Mouse (Mus musculus): ENCODE measurements around the gene Msh5. TPM values are rescaled to one million over a fixed set of nuclear protein-coding genes. Genes with fewer than 3 reads are reported as not detected.

Msh5 gene
- polyA plus RNA-seq, 1 experiment from 2014 or later, result 4.1 TPM

DNA sequence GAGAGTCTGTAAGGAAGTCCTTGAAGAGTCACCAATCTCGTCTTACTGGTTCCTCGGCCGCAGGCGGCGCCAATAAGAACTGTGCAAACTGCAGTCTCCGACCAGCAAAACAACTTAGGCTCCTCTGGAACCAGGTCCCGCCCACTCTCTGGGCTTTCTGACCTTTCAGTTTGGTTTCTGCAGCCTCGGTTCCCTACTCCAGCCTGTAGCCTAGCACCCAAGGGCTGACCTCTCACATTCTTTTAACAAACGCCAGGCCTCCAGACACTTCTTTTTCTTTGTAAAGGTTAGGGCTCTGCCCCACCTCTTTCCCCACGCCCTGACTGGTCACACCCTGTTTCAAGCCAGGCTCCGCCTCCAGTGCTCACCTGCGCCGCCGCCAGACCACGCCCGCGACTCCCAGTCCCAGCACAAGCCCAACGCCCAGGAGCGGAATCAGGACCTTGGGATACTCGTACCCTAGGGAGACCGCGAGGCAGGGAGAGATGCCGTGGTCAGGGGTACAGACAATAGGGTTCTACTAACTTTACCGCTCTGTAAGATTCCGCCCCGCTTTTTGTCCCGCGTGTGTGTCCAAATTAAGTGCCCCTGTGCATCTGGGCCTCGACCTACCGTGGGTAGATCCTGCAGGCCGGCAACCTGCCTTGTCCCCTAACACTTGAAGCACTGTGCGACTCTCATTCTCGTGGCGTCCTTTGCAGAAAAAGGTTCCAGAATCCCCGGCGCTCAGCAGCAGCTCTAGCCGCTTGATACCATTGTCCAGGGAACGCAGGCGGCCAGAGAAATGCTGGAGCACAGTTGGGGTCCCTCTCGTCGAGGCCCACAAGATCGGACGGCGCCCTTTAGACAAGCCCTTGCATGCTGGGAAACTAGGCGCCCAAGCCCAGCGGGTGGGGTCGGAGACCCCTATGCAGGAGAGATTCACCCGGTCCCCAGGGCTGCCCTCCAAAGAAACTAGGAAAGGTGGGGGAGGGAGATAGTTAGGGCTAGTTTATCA lies 18.7 kb upstream of the Msh5 start, which contains the start of gene Ly6g6c:
TSS of gene Ly6g6c (plus strand) at position 438 of the 997 bp plus-strand sequence.
- Histone ChIP-seq H3K36me3 (peaks cover 27% of the 10 kb centered on the region), H3K27ac (no peak within 1 kb of the TSS), H3K4me2 (replicated peaks) (peak within 1 kb of the TSS; percentile 61), H3K27me3 (replicated peaks) (peaks cover 26% of the 10 kb centered on the region), H3K4me3 (peak within 1 kb of the TSS; percentile 26), H3K9me3 (no peaks in the 10 kb centered on the region), H3K9ac (peak within 1 kb of the TSS; percentile 40; the same call in 1 of the 2 replicates), H3K4me1 (peaks cover 24% of the 10 kb centered on the region)
- WGBS, result 2% methylated on average over 48 of the region's 48 CpGs
- ATAC-seq (ENCODE audit: low FRiP score, low read depth), result no peak

DNA sequence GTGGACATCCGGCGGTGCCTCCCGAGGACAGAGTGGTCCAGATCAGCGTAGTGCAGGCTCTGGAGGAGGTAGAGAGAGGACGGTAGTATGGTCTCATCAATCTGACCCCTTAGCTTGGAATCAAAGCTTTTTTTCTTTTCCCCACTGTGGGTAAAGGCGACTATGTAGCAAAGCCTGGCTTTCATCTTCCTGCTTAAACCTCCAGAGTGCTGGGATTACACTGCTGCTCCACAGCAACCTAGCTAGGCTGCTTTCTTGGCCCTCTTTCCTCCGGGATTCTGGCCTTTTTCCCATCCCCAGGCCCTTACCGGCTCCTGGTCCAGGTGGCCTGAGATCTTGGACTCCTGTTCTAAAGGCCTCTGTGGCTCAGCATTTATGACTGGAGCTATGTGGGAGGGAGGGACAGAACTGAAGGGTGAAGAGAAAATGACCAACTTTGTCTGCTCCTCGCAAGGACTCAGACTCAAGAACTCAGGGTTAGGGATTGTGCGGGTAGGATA lies 17.9 kb upstream of the Msh5 start:
- peak overlapping the region; percentile 61 for H3K4me2 ChIP-seq (replicated peaks)
- H3K4me3 ChIP-seq, result peak overlapping the region; percentile 26; the same call in 1 of the 2 replicates
- H3K36me3 ChIP-seq, result peaks cover 27% of the 10 kb centered on the region
- no peak overlapping the region for H3K27ac ChIP-seq
- WGBS, result 32% methylated on average over 10 of the region's 10 CpGs
- peaks cover 31% of the 10 kb centered on the region for H3K4me1 ChIP-seq
- no peak for ATAC-seq (ENCODE audit: low FRiP score, low read depth)
- no peaks in the 10 kb centered on the region for H3K9me3 ChIP-seq
- no peak overlapping the region for H3K9ac ChIP-seq
- H3K27me3 ChIP-seq (replicated peaks), result peaks cover 26% of the 10 kb centered on the region

DNA sequence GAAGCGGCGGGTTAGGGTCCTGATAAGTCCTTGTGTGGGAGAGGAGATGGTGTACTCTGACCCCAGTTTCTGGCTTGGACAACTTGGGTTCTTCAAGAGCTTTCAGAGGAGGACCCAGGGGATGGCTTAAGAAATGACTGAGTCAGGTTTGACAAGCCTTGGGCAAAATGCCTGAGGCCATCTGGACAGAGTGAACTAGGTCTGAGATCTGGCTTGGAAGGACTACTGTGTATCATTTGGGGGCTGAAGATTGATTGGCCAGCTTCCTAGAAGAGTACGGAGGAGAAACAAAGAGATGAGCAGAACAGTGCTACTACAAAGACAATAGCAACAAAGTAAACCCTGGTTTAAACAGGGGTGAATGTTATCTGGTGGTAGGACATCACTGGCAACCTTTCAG lies 16.9 kb upstream of the Msh5 start:
- 82% methylated on average over 3 of the region's 3 CpGs for WGBS
- peaks cover 34% of the 10 kb centered on the region for H3K4me1 ChIP-seq
- no peak for ATAC-seq (ENCODE audit: low FRiP score, low read depth)
- no peak overlapping the region for H3K27ac ChIP-seq
- peaks cover 27% of the 10 kb centered on the region for H3K36me3 ChIP-seq
- no peaks in the 10 kb centered on the region for H3K9me3 ChIP-seq
- no peak overlapping the region for H3K9ac ChIP-seq
- no peak overlapping the region for H3K4me3 ChIP-seq
- H3K4me2 ChIP-seq (replicated peaks), result no peak overlapping the region
- H3K27me3 ChIP-seq (replicated peaks), result peaks cover 26% of the 10 kb centered on the region

DNA sequence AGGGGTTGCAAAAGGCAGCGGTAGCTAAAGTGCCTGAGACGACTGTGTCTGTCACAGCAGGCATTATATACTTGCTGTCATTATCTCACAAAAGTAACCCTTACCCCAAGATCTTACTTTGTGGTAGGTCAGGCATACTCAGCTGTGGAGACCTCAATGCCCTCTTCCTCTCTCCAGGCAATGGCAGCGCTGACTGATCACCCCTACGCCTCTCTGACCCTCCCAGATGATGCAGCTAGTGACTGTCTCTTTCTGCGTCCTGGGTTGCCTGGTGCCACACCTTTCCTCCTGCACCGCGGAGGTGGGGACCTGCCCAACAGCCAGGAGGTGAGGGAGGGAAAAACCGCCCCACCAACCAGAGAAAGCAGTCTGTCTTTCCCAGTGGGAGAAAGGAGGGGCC lies 14.8 kb upstream of the Msh5 start:
- H3K4me2 ChIP-seq (replicated peaks), result peak overlapping the region; percentile 94
- peaks cover 35% of the 10 kb centered on the region for H3K36me3 ChIP-seq
- H3K4me3 ChIP-seq, result no peak overlapping the region
- no peak overlapping the region; the same call in 1 of the 2 replicates for H3K9ac ChIP-seq
- ATAC-seq (ENCODE audit: low FRiP score, low read depth), result no peak
- H3K27me3 ChIP-seq (replicated peaks), result peaks cover 16% of the 10 kb centered on the region
- no peaks in the 10 kb centered on the region for H3K9me3 ChIP-seq
- no peak overlapping the region for H3K27ac ChIP-seq
- peaks cover 37% of the 10 kb centered on the region for H3K4me1 ChIP-seq
- WGBS, result 85% methylated on average over 8 of the region's 8 CpGs

DNA sequence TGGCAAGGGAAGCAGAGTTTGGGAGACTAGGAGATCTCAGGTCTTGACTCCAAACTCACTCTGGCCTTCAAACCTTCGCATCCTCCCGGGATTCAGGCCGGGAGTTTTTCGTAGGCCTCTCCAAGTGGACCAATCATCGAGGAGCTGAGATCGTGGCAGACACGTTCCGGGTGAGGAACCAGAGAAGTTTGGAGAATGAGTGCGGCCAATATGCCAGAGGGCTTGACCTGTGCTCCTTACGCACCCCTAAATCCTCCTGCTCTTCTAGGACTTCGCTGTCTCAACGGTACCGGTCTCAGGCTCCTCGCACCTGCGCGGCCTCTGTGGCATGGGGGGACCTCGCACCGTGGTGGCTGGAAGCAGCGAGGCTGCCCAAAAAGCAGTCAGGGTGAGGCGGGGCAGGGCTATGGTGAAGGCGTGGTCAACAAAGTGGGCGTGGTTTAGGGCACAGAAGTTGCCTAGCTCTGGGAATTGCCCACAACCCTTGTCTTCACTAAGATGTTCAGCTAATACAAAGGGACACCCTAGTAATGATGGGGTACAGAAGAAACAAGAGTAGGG lies 14.3 kb upstream of the Msh5 start:
- H3K4me3 ChIP-seq, result peak overlapping the region; percentile 80; the same call in 1 of the 2 replicates
- peak overlapping the region; percentile 94 for H3K4me2 ChIP-seq (replicated peaks)
- peak overlapping the region; percentile 86; the same call in 1 of the 2 replicates for H3K9ac ChIP-seq
- ATAC-seq (ENCODE audit: low FRiP score, low read depth), result no peak
- H3K27me3 ChIP-seq (replicated peaks), result peaks cover 11% of the 10 kb centered on the region
- peaks cover 39% of the 10 kb centered on the region for H3K36me3 ChIP-seq
- no peak overlapping the region for H3K27ac ChIP-seq
- H3K4me1 ChIP-seq, result peaks cover 36% of the 10 kb centered on the region
- 57% methylated on average over 22 of the region's 22 CpGs for WGBS
- no peaks in the 10 kb centered on the region for H3K9me3 ChIP-seq

DNA sequence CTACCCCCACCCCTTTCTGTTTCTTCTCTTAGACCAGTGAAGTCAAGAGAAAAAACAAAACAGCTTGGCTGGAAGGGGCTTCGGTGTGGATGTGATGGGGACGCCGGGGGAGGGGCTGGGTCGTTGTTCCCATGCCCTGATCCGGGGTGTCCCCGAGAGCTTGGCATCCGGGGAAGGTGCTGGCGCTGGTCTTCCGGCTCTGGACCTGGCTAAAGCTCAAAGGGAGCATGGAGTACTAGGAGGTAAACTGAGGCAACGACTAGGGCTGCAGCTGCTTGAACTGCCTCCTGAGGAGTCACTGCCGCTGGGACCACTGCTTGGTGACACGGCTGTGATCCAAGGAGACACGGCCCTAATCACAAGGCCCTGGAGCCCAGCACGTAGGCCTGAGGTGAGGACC lies 13.5 kb upstream of the Msh5 start:
- Histone ChIP-seq H3K4me2 (replicated peaks) (peak overlapping the region; percentile 94), H3K9ac (peak overlapping the region; percentile 86), H3K27me3 (replicated peaks) (0 out of 2 replicates have a peak, but pooled peaks cover 4% of the 10 kb centered on the region), H3K4me3 (peak overlapping the region; percentile 80), H3K4me1 (peaks cover 29% of the 10 kb centered on the region), H3K36me3 (peaks cover 46% of the 10 kb centered on the region), H3K27ac (no peak overlapping the region), H3K9me3 (no peaks in the 10 kb centered on the region)
- ATAC-seq (ENCODE audit: low FRiP score, low read depth), result 0 out of 2 replicates have a peak, but pooled peaks have one; percentile 0
- 23% methylated on average over 14 of the region's 14 CpGs for WGBS

DNA sequence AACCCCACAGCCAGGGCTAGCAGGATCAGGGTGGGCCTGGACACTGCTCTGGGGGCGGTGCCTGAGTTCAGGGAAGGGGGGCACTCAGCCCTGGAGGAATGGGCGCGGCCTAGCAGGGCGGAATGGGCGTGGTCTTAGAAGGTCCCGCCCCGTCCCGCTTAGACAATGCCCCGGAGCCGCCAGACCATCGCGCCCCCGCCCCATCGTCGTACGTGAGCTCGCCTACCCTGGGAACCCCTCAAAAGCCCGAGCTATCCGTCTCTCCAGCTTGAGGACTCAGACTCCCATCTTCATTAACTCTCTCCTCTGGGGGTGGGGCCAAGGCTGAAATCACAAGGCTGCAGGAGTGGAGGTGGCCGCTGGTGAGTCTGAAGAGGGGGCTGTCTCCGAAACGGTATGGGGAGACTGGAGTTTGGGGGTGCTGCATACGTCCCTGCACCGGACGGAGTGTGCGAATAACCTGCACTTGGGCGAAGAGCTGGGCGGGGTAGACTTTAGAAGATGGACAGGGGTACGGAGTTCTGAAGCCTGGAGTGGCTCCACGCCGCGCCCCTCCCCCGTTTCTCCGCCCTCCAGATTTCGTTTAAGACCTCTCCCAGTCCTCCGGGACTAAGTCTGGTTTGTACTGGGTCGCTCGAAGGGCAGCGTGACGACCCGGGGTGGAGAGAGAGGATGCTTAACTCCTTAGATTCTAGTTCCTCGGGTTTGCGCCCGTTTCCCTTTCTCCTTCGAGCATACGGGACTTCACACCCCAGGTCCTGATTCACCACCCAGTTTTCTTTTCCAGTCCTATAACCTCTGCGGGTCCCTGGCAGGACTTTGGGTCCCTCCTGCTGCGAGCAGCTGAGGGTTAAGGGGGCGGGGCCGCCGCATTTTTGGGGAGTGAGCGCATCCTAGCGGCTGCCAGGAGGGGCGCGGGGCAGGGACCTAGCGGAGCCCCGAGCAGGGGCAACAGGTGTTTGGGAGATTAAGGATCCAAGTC lies 12.7 kb upstream of the Msh5 start, which contains the start of gene Ddah2:
TSS of gene Ddah2 (plus strand) at position 125 of the 982 bp plus-strand sequence.
- Histone ChIP-seq H3K4me3 (peak within 1 kb of the TSS; percentile 80), H3K27ac (peak within 1 kb of the TSS; percentile 75), H3K9me3 (no peaks in the 10 kb centered on the region), H3K4me2 (replicated peaks) (peak within 1 kb of the TSS; percentile 94), H3K27me3 (replicated peaks) (0 out of 2 replicates have a peak, but pooled peaks cover 3% of the 10 kb centered on the region), H3K36me3 (peaks cover 50% of the 10 kb centered on the region), H3K9ac (peak within 1 kb of the TSS; percentile 86), H3K4me1 (peaks cover 23% of the 10 kb centered on the region)
- ATAC-seq (ENCODE audit: low FRiP score, low read depth), result peak; percentile 93
- under 1% methylated on average over 57 of the region's 57 CpGs for WGBS

DNA sequence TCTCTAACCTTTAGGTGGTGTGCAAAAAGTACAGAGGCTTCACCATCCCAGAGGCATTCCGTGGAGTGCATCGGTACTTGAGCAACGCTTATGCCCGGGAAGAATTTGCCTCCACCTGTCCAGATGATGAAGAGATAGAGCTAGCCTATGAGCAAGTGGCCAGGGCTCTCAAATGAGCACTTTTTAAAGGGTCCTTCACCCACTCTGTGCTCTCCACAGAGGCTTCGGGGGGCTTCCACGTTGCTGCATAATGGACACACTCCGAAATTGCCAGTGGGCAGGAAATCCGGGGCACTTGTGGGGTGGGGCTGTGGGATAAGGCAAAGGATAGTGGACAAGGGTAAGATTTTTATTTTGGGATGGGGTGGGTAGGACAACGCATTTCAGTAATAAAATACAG lies 11.8 kb upstream of the Msh5 start:
- no peak overlapping the region for H3K27ac ChIP-seq
- 70% methylated on average over 9 of the region's 9 CpGs for WGBS
- H3K9me3 ChIP-seq, result no peaks in the 10 kb centered on the region
- 0 out of 2 replicates have a peak, but pooled peaks have one; percentile 0 for ATAC-seq (ENCODE audit: low FRiP score, low read depth)
- peaks cover 56% of the 10 kb centered on the region for H3K36me3 ChIP-seq
- H3K4me1 ChIP-seq, result peaks cover 21% of the 10 kb centered on the region
- H3K4me3 ChIP-seq, result no peak overlapping the region
- H3K9ac ChIP-seq, result 0 out of 2 replicates have a peak overlapping the region, but pooled peaks have one; percentile 13
- H3K27me3 ChIP-seq (replicated peaks), result no peaks in the 10 kb centered on the region
- H3K4me2 ChIP-seq (replicated peaks), result peak overlapping the region; percentile 94

DNA sequence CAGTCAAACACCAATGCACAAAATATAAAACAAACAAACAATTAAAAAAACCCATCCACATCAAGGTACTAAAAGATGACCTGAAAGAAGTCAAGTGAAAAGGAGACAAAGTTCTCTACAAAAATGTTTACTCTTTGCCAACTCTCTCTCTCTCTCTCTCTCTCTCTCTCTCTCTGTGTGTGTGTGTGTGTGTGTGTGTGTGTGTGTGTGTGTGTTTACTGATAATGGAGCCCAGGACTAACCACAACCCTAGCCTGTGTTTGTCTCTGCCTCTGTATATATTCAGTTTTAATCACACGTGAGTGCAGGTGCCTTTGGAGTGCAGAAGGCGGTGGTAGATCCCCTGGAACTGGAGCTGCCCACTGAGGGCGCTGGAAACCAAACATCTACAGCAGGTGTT lies 10.5 kb upstream of the Msh5 start:
- 79% methylated on average over 3 of the region's 3 CpGs for WGBS
- H3K4me1 ChIP-seq, result peaks cover 30% of the 10 kb centered on the region
- H3K4me2 ChIP-seq (replicated peaks), result no peak overlapping the region
- no peak overlapping the region for H3K4me3 ChIP-seq
- H3K9me3 ChIP-seq, result no peaks in the 10 kb centered on the region
- no peaks in the 10 kb centered on the region for H3K27me3 ChIP-seq (replicated peaks)
- H3K9ac ChIP-seq, result no peak overlapping the region
- no peak for ATAC-seq (ENCODE audit: low FRiP score, low read depth)
- H3K36me3 ChIP-seq, result peaks cover 53% of the 10 kb centered on the region
- no peak overlapping the region for H3K27ac ChIP-seq

DNA sequence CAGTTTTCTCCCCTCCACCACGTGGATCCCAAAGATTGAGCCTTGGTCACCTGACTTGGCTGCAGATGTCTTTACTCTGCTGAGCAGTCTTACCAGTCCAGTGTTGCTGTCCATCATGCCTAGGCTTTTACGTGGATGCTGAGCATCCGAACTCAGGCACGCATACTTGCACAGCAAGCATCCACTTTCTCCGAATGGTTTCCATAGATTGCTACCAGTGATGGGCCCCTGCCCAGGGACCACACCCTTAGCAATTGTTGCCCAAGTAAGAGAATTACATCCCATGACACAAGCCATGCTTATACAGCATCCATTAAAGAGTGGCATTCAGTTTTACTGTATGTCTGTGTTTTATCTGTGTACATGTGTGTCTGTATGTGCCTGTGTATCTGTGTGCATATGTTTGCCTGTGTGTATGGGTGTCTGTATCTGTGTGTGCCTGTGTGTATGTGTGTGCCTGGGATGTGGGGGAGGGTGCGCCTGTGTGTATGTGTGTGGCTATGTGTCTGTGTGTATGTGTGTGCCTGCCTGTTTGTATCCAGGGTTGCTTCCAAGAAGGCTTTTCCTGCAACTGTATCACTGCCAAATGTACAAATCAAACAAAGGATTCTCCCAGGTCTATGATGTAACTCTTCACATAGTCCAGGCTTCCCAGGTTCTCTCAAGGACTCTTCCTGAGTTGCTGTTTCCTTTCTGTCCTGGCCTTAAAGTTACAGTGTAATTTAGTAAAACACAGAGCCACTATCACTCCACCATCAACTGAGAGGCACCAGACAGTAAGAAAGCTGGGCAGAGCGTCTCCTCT lies 9.3 kb upstream of the Msh5 start:
- Histone ChIP-seq H3K4me3 (no peak overlapping the region), H3K4me2 (replicated peaks) (no peak overlapping the region), H3K27me3 (replicated peaks) (no peaks in the 10 kb centered on the region), H3K27ac (no peak overlapping the region), H3K9me3 (no peaks in the 10 kb centered on the region), H3K9ac (no peak overlapping the region), H3K4me1 (peaks cover 40% of the 10 kb centered on the region), H3K36me3 (peaks cover 43% of the 10 kb centered on the region)
- WGBS, result 92% methylated on average over 7 of the region's 7 CpGs
- ATAC-seq (ENCODE audit: low FRiP score, low read depth), result no peak

Data from neural tube, embryonic 12.5 days (tissue).